Mouse (Mus musculus) heart, adult 2 months (tissue): ENCODE results near the gene Cib4.

Experiments
- CTCF ChIP-seq: fragments of 200-600 bp; IDR thresholded peaks from 2 replicates; pipeline ENCODE4 v1.8.1; 2022; ENCODE audit warnings: antibody characterized with exemption, mild to moderate bottlenecking, moderate library complexity
- POLR2A ChIP-seq: fragments of 200-500 bp; IDR thresholded peaks from 2 replicates; pipeline ENCODE4 v1.6.1; 2011; ENCODE audit warnings: mild to moderate bottlenecking, low read depth, low read length, control low read depth; ENCODE audit not compliant: insufficient read depth

- TF ChIP-seq CTCF (no peak), POLR2A (no peak)
These were observed 13.8 kb upstream of the Cib4 start for GRCm38 (mm10) chr5:30559421-30559820.
